In the genomic region with DNA sequence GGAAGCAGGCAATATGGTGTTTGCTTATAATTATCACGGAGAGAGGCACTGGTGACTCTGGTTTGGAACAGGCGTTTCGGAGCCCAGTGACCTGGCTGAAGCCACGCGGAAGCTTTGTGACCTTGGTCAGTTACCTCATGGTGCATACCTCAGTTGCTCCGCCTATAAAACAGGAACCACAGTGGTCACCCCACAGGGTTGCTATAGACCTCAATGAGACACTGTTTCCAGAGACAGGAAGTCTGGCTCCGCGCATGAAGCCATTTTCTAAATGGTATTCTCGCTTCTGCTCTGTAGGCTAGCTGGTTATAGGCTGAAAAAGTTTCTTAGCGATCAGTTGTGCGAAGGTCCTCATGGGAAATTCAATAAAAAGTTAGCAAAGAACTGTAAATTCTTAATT, we compare ENCODE assay signal across 23 mouse cellular contexts. TPM values are rescaled to one million over a fixed set of nuclear protein-coding genes. Genes with fewer than 3 reads are reported as not detected.
DNase-seq lines count a peak whose midpoint lies in the region; ATAC-seq lines count a peak whose summit lies in the region.
"Had no signal": no experiment of that assay in that cellular context is flagged by ENCODE, and none has a peak within 500 bp of the region (broad histone marks: within the 10 kb centered on the region; RNA-seq: fewer than 3 reads in every experiment).

No protein-coding gene starts in this region.

- H3K4me1 ChIP-seq in limb, embryonic 13.5 days: peaks cover 10% of the 10 kb centered on the region
- H3K4me1 ChIP-seq in heart, embryonic 12.5 days (replicated peaks): peaks cover 4% of the 10 kb centered on the region
- H3K4me1 ChIP-seq: embryonic facial prominence, embryonic 15.5 days; forebrain, embryonic 15.5 days; hindbrain, embryonic 12.5 days; hindbrain, embryonic 15.5 days had no signal

- H3K9ac ChIP-seq in limb, embryonic 13.5 days: no peak overlapping the region
- no peak overlapping the region for H3K9ac ChIP-seq in heart, embryonic 12.5 days
- H3K9ac ChIP-seq: embryonic facial prominence, embryonic 12.5 days; embryonic facial prominence, embryonic 15.5 days; forebrain, embryonic 12.5 days; forebrain, embryonic 15.5 days; heart, embryonic 13.5 days; hindbrain, embryonic 12.5 days; hindbrain, embryonic 15.5 days had no signal

- peak overlapping the region; percentile 12 for H3K4me2 ChIP-seq in limb, embryonic 13.5 days (replicated peaks)
- no peak overlapping the region for H3K4me2 ChIP-seq in heart, embryonic 12.5 days
- H3K4me2 ChIP-seq: embryonic facial prominence, embryonic 12.5 days; embryonic facial prominence, embryonic 15.5 days; forebrain, embryonic 12.5 days; forebrain, embryonic 15.5 days; heart, embryonic 13.5 days; hindbrain, embryonic 12.5 days; hindbrain, embryonic 15.5 days had no signal

- no peak overlapping the region; the same call in 1 of the 2 replicates for H3K27ac ChIP-seq in limb, embryonic 13.5 days
- no peak overlapping the region for H3K27ac ChIP-seq in heart, embryonic 12.5 days (ENCODE audit: poor library complexity, severe bottlenecking)
- H3K27ac ChIP-seq: embryonic facial prominence, embryonic 12.5 days; embryonic facial prominence, embryonic 15.5 days; forebrain, embryonic 12.5 days; forebrain, embryonic 15.5 days; heart, embryonic 13.5 days; hindbrain, embryonic 12.5 days; hindbrain, embryonic 15.5 days had no signal

- H3K9me3 ChIP-seq in limb, embryonic 13.5 days: no peaks in the 10 kb centered on the region
- 0 out of 2 replicates have a peak, but pooled peaks cover 6% of the 10 kb centered on the region for H3K9me3 ChIP-seq in heart, embryonic 12.5 days (replicated peaks)
- H3K9me3 ChIP-seq: embryonic facial prominence, embryonic 12.5 days; embryonic facial prominence, embryonic 15.5 days; forebrain, embryonic 12.5 days; forebrain, embryonic 15.5 days; heart, embryonic 13.5 days; hindbrain, embryonic 12.5 days; hindbrain, embryonic 15.5 days had no signal

- 69% methylated on average over 11 of the region's 11 CpGs for WGBS in limb, embryonic 13.5 days
- 91% methylated on average over 11 of the region's 11 CpGs for WGBS in heart, embryonic 12.5 days

- H3K4me3 ChIP-seq in limb, embryonic 13.5 days: no peak overlapping the region
- no peak overlapping the region for H3K4me3 ChIP-seq in heart, embryonic 12.5 days
- H3K4me3 ChIP-seq: embryonic facial prominence, embryonic 12.5 days; embryonic facial prominence, embryonic 15.5 days; forebrain, embryonic 12.5 days; forebrain, embryonic 15.5 days; heart, embryonic 13.5 days; hindbrain, embryonic 12.5 days; hindbrain, embryonic 15.5 days had no signal

- no peaks in the 10 kb centered on the region for H3K27me3 ChIP-seq in limb, embryonic 13.5 days
- H3K27me3 ChIP-seq in heart, embryonic 12.5 days (replicated peaks): no peaks in the 10 kb centered on the region
- H3K27me3 ChIP-seq: embryonic facial prominence, embryonic 12.5 days; embryonic facial prominence, embryonic 15.5 days; forebrain, embryonic 15.5 days; heart, embryonic 13.5 days; hindbrain, embryonic 12.5 days; hindbrain, embryonic 15.5 days had no signal

- peak; percentile 39 for ATAC-seq in common myeloid progenitor, adult 5-6 weeks (replicated peaks; ENCODE audit: low read depth, poor library complexity, severe bottlenecking)
- peak; percentile 57; the same call in 1 of the 2 replicates for ATAC-seq in limb, embryonic 13.5 days (ENCODE audit: low FRiP score, low read depth)
- ATAC-seq in neutrophil, adult 5-6 weeks (ENCODE audit: extremely low read depth, insufficient number of reproducible peaks, low FRiP score, poor library complexity, severe bottlenecking): peak; percentile 84
- no peak for ATAC-seq in heart, embryonic 12.5 days (ENCODE audit: insufficient number of reproducible peaks, low FRiP score)
- ATAC-seq: activated CD4-positive, CD25-positive, alpha-beta regulatory T cell, adult 4 months; forebrain, embryonic 15.5 days had no signal

- H3K36me3 ChIP-seq in limb, embryonic 13.5 days: no peaks in the 10 kb centered on the region
- no peaks in the 10 kb centered on the region for H3K36me3 ChIP-seq in heart, embryonic 12.5 days
- H3K36me3 ChIP-seq: embryonic facial prominence, embryonic 12.5 days; embryonic facial prominence, embryonic 15.5 days; forebrain, embryonic 12.5 days; forebrain, embryonic 15.5 days; heart, embryonic 13.5 days; hindbrain, embryonic 12.5 days; hindbrain, embryonic 15.5 days had no signal

- peak; percentile 31 for DNase-seq in 416B (ENCODE audit: low read depth)
- no peak for DNase-seq in heart, adult 9 months (ENCODE audit: low spot score in 2 of 2)
- DNase-seq: adrenal gland, adult 8-10 months; adrenal gland, postnatal 25 days; cerebellum, adult 11-12 months; cerebellum, adult 9-10 months; cerebellum, postnatal 14 days; gastrocnemius, postnatal 25 days; heart, adult 11 months; heart, postnatal 14 days; heart, postnatal 4 days had no signal

RNA-seq across cellular contexts. Expression of a gene that starts 33.5 kb away (rescaled TPM):
- total RNA-seq in common myeloid progenitor, adult 5-6 weeks (2017): 31.5 and 38.2 TPM in 2 replicates
- polyA plus RNA-seq in limb, embryonic 13.5 days (2015; fragmentation: Nextera tagmentation; extraction: Ambion mirVana): 87.5 and 94.4 TPM in 2 replicates
- 51.7 and 58.0 TPM in 2 replicates for total RNA-seq in neutrophil, adult 5-6 weeks (2017)
- 44.9 and 45.9 TPM in 2 replicates for polyA plus RNA-seq in heart, embryonic 12.5 days (2016; fragmentation: Nextera tagmentation; extraction: Ambion mirVana)
